Mouse (Mus musculus) frontal cortex, adult 2 months (tissue): ENCODE data around the gene Tspan3. TPM values are rescaled to one million over a fixed set of nuclear protein-coding genes. Genes with fewer than 3 reads are reported as not detected.

Experiments
- DNase-seq, 2 experiments: peaks; one replicate each; pipeline ENCODE4 v3.0.0; 2022; ENCODE audit warnings: low spot score in 1 of 2; ENCODE audit errors: extremely low spot score in 1 of 2
- polyA plus RNA-seq: library from polyadenylated mRNA; depleted of rRNA; stranded (reverse); fragments of >200 nt; gene quantifications from 2 replicates; pipeline ENCODE4 v1.2.3, GENCODE M21; 2012; rRNA removed

Tspan3 gene
- polyA plus RNA-seq, 1 experiment = 493 TPM

GRCm38 (mm10) chr9:56119651-56120050 is 45.6 kb downstream of the Tspan3 start:
- no peak for DNase-seq

GRCm38 (mm10) chr9:56118582-56118981 is 46.7 kb downstream of the Tspan3 start:
- peak in 1 of 2 experiments; percentile 84 for DNase-seq

- DNase-seq = no peak
These were observed 47.2 kb downstream of the Tspan3 start for GRCm38 (mm10) chr9:56118091-56118490.

- DNase-seq = no peak
These were observed 57.1 kb downstream of the Tspan3 start for GRCm38 (mm10) chr9:56108174-56108573.

GRCm38 (mm10) chr9:56107527-56107926 is 57.8 kb downstream of the Tspan3 start:
- DNase-seq = no peak

- DNase-seq = no peak
These were observed 58.8 kb downstream of the Tspan3 start for GRCm38 (mm10) chr9:56106274-56107072.

GRCm38 (mm10) chr9:56104921-56105320 is 60.4 kb downstream of the Tspan3 start:
- no peak for DNase-seq

- DNase-seq = no peak
These were observed 64.3 kb downstream of the Tspan3 start for GRCm38 (mm10) chr9:56101022-56101421.

- DNase-seq = no peak
These were observed 65.2 kb downstream of the Tspan3 start for GRCm38 (mm10) chr9:56100041-56100522.

GRCm38 (mm10) chr9:56097584-56098298 is 67.5 kb downstream of the Tspan3 start:
- DNase-seq = no peak

- no peak for DNase-seq
These were observed 73.2 kb downstream of the Tspan3 start for GRCm38 (mm10) chr9:56092102-56092501.

GRCm38 (mm10) chr9:56090546-56091225 is 74.6 kb downstream of the Tspan3 start:
- DNase-seq = no peak

GRCm38 (mm10) chr9:56089778-56090520 is 75.3 kb downstream of the Tspan3 start, which contains the start of gene Pstpip1:
Pstpip1 (plus strand) TSS chr9:56089962.
- peak; percentile 20 to 55 for DNase-seq

GRCm38 (mm10) chr9:56086524-56086923 is 78.8 kb downstream of the Tspan3 start:
- DNase-seq = no peak

Other genes with a start within 250 kb of the Tspan3 start
- 11.6 and 13.6 TPM in 2 replicates for gene Scaper, start 227.4 kb downstream of the Tspan3 start, polyA plus RNA-seq
- gene 4930563M21Rik, start 154.9 kb downstream of the Tspan3 start, polyA plus RNA-seq = not detected in 2 replicates
- gene Rcn2, start 123.6 kb downstream of the Tspan3 start, polyA plus RNA-seq = 192 and 209 TPM in 2 replicates
- 4.5 and 6.0 TPM in 2 replicates for gene Pstpip1, start 75.5 kb downstream of the Tspan3 start, polyA plus RNA-seq